Mouse (Mus musculus) hematopoietic stem cell, adult 5-6 weeks (primary cell): ENCODE measurements at regions not wholly inside any gene's neighbourhood (a gene's known extent, or its start where the extent isn't known, plus 50 kb on each side); places are given as distances from the start of the nearest gene placed in this dataset.

ENCODE experiments used
- ATAC-seq, 2 experiments: fragments of 125-278 bp in 1 of 2; replicated peaks in 1 of 2; 2 replicates each; pipeline ENCODE4 v1.8.0; 2016 to 2017; ENCODE audit warnings: inconsistent platforms in 2 of 2, mild to moderate bottlenecking in 2 of 2, moderate number of reproducible peaks in 2 of 2, low read depth in 1 of 2, moderate TSS enrichment in 1 of 2; ENCODE audit not compliant: low FRiP score in 2 of 2, poor library complexity in 2 of 2, severe bottlenecking in 2 of 2, insufficient read depth in 1 of 2, low TSS enrichment in 1 of 2

GRCm38 (mm10) chr6:100074672-100075335 lies 212.5 kb downstream of the Rybp start:
- ATAC-seq: no peak

GRCm38 (mm10) chr6:100072261-100072968 lies 214.9 kb downstream of the Rybp start:
- ATAC-seq: no peak

GRCm38 (mm10) chr6:100069151-100069550 lies 218.1 kb downstream of the Rybp start:
- no peak for ATAC-seq

GRCm38 (mm10) chr6:100067273-100067672 lies 220.0 kb downstream of the Rybp start:
- ATAC-seq: no peak

- no peak for ATAC-seq
These were observed 221.7 kb downstream of the Rybp start for GRCm38 (mm10) chr6:100065586-100065985.

GRCm38 (mm10) chr6:100062961-100063360 lies 224.3 kb downstream of the Rybp start:
- ATAC-seq: no peak

GRCm38 (mm10) chr6:100059803-100060202 lies 227.5 kb downstream of the Rybp start:
- no peak for ATAC-seq

GRCm38 (mm10) chr6:100055980-100056379 lies 231.3 kb downstream of the Rybp start:
- ATAC-seq: no peak

- ATAC-seq: no peak
These were observed 234.1 kb downstream of the Rybp start for GRCm38 (mm10) chr6:100052955-100053795.

- ATAC-seq: no peak
These were observed 234.9 kb downstream of the Rybp start for GRCm38 (mm10) chr6:100052406-100052805.

- ATAC-seq: no peak
These were observed 238.2 kb downstream of the Rybp start for GRCm38 (mm10) chr6:100049036-100049435.

- peak; percentile 9 to 35; a peak in 2 of 4 replicates for ATAC-seq
These were observed 240.9 kb downstream of the Rybp start for GRCm38 (mm10) chr6:100046186-100046990.

- no peak for ATAC-seq
These were observed 242.2 kb downstream of the Rybp start for GRCm38 (mm10) chr6:100045109-100045508.

- no peak for ATAC-seq
These were observed 246.1 kb downstream of the Rybp start for GRCm38 (mm10) chr6:100041161-100041560.

- ATAC-seq: 0 out of 4 replicates have a peak, but pooled peaks of 1 of the 2 experiments have one; percentile 7
These were observed 246.8 kb downstream of the Rybp start for GRCm38 (mm10) chr6:100040459-100040984.

- no peak for ATAC-seq
These were observed 254.6 kb downstream of the Rybp start for GRCm38 (mm10) chr6:100032701-100033100.

- ATAC-seq: no peak
These were observed 256.8 kb downstream of the Rybp start for GRCm38 (mm10) chr6:100030522-100030921.
